Mouse (Mus musculus) megakaryocyte-erythroid progenitor cell, adult 5-6 weeks (primary cell): ENCODE results near the gene Olfr1220. TPM values are rescaled to one million over a fixed set of nuclear protein-coding genes. Genes with fewer than 3 reads are reported as not detected.

Experiments
- ATAC-seq: replicated peaks from 2 replicates; pipeline ENCODE4 v1.8.0; 2016; ENCODE audit warnings: mild to moderate bottlenecking, inconsistent platforms; ENCODE audit not compliant: severe bottlenecking, poor library complexity, low FRiP score, low TSS enrichment
- total RNA-seq, 2 experiments: library from RNA; stranded (forward) in 1 of 2; stranded (reverse) in 1 of 2; fragments of 200-1000, 215-1000 nt in 1 of 2; fragments of >200 nt in 1 of 2; fragmentation: Nextera tagmentation in 1 of 2; gene quantifications; 2 replicates each; pipeline ENCODE4 v1.2.3; 2014 to 2017

Gene Olfr1220
- total RNA-seq (2014; fragmentation: Nextera tagmentation) (not detected in 2 replicates), total RNA-seq (2017) (not detected in 2 replicates)

GRCm38 (mm10) chr2:89106735-89107134 is at the start of gene Olfr1220:
Gene Olfr1220 (minus strand): TSS chr2:89106835.
- no peak for ATAC-seq

GRCm38 (mm10) chr2:89151460-89151859 is 44.8 kb upstream of the Olfr1220 start, which contains the start of gene Olfr1223:
Gene Olfr1223 (minus strand): TSS chr2:89151560.
- ATAC-seq: no peak

DNA sequence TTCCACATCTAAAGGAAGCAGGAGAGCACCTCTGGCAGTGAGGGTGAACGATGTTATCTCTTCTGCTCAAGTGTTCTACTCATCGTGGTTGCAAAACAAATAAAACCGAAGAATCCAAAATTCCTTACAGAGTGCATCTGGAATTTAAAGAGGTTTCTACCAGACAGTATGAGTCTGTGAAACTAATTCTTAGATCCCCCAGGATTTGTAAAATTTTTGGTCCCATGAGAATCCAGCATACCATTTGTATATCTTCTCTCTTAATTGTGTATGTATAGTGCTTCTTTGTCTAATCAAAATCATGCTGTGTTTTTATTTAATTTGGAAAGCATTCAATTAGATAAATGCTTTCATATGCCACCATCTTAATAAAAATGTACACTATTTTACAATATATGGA is 26.3 kb upstream of the Olfr1220 start, which contains the start of gene Olfr1222:
TSS of gene Olfr1222 (minus strand) at position 101 of the 400 bp plus-strand sequence.
- no peak for ATAC-seq

GRCm38 (mm10) chr2:89117183-89117582 is 10.5 kb upstream of the Olfr1220 start, which contains the start of gene Olfr1221:
Gene Olfr1221 (minus strand): TSS chr2:89117283.
- ATAC-seq: no peak

- ATAC-seq: no peak
Observed at GRCm38 (mm10) chr2:89105651-89106050, 984 bp downstream of the Olfr1220 start.

DNA sequence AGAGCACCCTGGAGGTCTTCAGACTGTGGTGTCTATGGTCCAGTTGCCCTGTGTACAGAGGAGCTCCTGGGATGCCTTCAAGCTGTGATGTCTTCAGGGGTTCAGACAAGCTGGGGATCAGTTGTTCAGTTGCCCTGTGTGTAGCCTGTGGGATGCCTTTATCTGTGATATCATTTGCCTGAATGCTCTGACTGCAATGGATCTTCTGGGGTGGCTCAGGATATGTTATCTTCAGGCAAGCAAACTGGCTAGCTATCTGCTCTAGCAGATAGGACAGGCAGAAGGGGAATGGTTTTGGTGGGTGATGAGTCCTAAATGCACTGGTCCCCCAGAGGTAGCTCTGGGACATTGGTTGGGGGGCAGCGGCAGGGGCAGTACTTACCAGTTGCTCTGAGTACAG is 12.8 kb downstream of the Olfr1220 start:
- ATAC-seq: no peak

DNA sequence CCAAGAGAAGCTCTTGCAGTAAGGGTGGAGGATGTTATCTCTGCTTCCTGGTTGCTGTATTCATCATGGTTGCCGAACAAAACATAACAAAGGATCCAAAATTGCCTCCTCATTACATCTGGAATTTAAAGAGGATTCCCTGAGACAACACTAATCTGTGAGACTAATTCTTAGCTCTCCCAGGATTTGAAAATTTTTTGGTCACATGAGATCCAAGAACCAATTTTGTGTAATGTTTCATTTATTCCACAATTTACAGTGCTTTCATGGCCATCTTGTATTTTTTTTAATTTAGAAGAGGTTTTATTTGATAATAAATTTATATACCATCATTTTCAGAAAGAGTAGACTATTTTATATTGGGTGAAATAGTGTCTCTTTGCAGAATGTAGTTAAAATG is 23.2 kb downstream of the Olfr1220 start, which contains the start of gene Olfr1219:
TSS of gene Olfr1219 (minus strand) at position 101 of the 400 bp plus-strand sequence.
- no peak for ATAC-seq

GRCm38 (mm10) chr2:89081487-89081886 is 25.1 kb downstream of the Olfr1220 start:
- ATAC-seq: no peak

- no peak for ATAC-seq
Observed at GRCm38 (mm10) chr2:89061087-89061486, 45.5 kb downstream of the Olfr1220 start, which contains the start of gene Olfr1218. Gene Olfr1218 (minus strand): TSS chr2:89061187.

Other genes starting within 250 kb of the Olfr1220 start
- gene Olfr1206, start 243.6 kb downstream of the Olfr1220 start, total RNA-seq (2014; fragmentation: Nextera tagmentation): not detected in 2 replicates
- not detected in 2 replicates for gene Olfr1206, start 243.6 kb downstream of the Olfr1220 start, total RNA-seq (2017)
- gene Olfr1208, start 204.5 kb downstream of the Olfr1220 start, total RNA-seq (2014; fragmentation: Nextera tagmentation): not detected in 2 replicates
- not detected in 2 replicates for gene Olfr1208, start 204.5 kb downstream of the Olfr1220 start, total RNA-seq (2017)
- not detected in 2 replicates for gene Olfr1209, start 191.7 kb downstream of the Olfr1220 start, total RNA-seq (2014; fragmentation: Nextera tagmentation)
- not detected in 2 replicates for gene Olfr1209, start 191.7 kb downstream of the Olfr1220 start, total RNA-seq (2017)
- gene Olfr1211, start 168.7 kb downstream of the Olfr1220 start, total RNA-seq (2014; fragmentation: Nextera tagmentation): not detected in 2 replicates
- gene Olfr1211, start 168.7 kb downstream of the Olfr1220 start, total RNA-seq (2017): not detected in 2 replicates
- not detected in 2 replicates for gene Olfr1212, start 152.9 kb downstream of the Olfr1220 start, total RNA-seq (2014; fragmentation: Nextera tagmentation)
- gene Olfr1212, start 152.9 kb downstream of the Olfr1220 start, total RNA-seq (2017): not detected in 2 replicates
- not detected in 2 replicates for gene Gm13762, start 126.6 kb downstream of the Olfr1220 start, total RNA-seq (2014; fragmentation: Nextera tagmentation)
- not detected in 2 replicates for gene Gm13762, start 126.6 kb downstream of the Olfr1220 start, total RNA-seq (2017)
- gene Olfr1214, start 114.2 kb downstream of the Olfr1220 start, total RNA-seq (2014; fragmentation: Nextera tagmentation): not detected in 2 replicates
- gene Olfr1214, start 114.2 kb downstream of the Olfr1220 start, total RNA-seq (2017): not detected in 2 replicates
- gene Olfr1215, start 99.9 kb downstream of the Olfr1220 start, total RNA-seq (2014; fragmentation: Nextera tagmentation): not detected in 2 replicates
- gene Olfr1215, start 99.9 kb downstream of the Olfr1220 start, total RNA-seq (2017): not detected in 2 replicates
- gene Olfr1216, start 88.5 kb downstream of the Olfr1220 start, total RNA-seq (2014; fragmentation: Nextera tagmentation): not detected in 2 replicates
- not detected in 2 replicates for gene Olfr1216, start 88.5 kb downstream of the Olfr1220 start, total RNA-seq (2017)
- gene Olfr1217, start 74.8 kb downstream of the Olfr1220 start, total RNA-seq (2014; fragmentation: Nextera tagmentation): not detected in 2 replicates
- gene Olfr1217, start 74.8 kb downstream of the Olfr1220 start, total RNA-seq (2017): not detected in 2 replicates
- not detected in 2 replicates for gene Olfr1218, start 45.6 kb downstream of the Olfr1220 start, total RNA-seq (2014; fragmentation: Nextera tagmentation)
- not detected in 2 replicates for gene Olfr1218, start 45.6 kb downstream of the Olfr1220 start, total RNA-seq (2017)
- gene Olfr1219, start 23.3 kb downstream of the Olfr1220 start, total RNA-seq (2014; fragmentation: Nextera tagmentation): not detected in 2 replicates
- not detected in 2 replicates for gene Olfr1219, start 23.3 kb downstream of the Olfr1220 start, total RNA-seq (2017)
- gene Olfr1221, start 10.4 kb upstream of the Olfr1220 start, total RNA-seq (2014; fragmentation: Nextera tagmentation): not detected in 2 replicates
- not detected in 2 replicates for gene Olfr1221, start 10.4 kb upstream of the Olfr1220 start, total RNA-seq (2017)
- not detected in 2 replicates for gene Olfr1222, start 26.2 kb upstream of the Olfr1220 start, total RNA-seq (2014; fragmentation: Nextera tagmentation)
- not detected in 2 replicates for gene Olfr1222, start 26.2 kb upstream of the Olfr1220 start, total RNA-seq (2017)
- not detected in 2 replicates for gene Olfr1223, start 44.7 kb upstream of the Olfr1220 start, total RNA-seq (2014; fragmentation: Nextera tagmentation)
- gene Olfr1223, start 44.7 kb upstream of the Olfr1220 start, total RNA-seq (2017): not detected in 2 replicates
- gene Olfr1224-ps1, start 57.3 kb upstream of the Olfr1220 start, total RNA-seq (2014; fragmentation: Nextera tagmentation): not detected in 2 replicates
- not detected in 2 replicates for gene Olfr1224-ps1, start 57.3 kb upstream of the Olfr1220 start, total RNA-seq (2017)
- not detected in 2 replicates for gene Olfr1225, start 67.8 kb upstream of the Olfr1220 start, total RNA-seq (2014; fragmentation: Nextera tagmentation)
- not detected in 2 replicates for gene Olfr1225, start 67.8 kb upstream of the Olfr1220 start, total RNA-seq (2017)
- not detected in 2 replicates for gene Olfr1226, start 93.2 kb upstream of the Olfr1220 start, total RNA-seq (2014; fragmentation: Nextera tagmentation)
- not detected in 2 replicates for gene Olfr1226, start 93.2 kb upstream of the Olfr1220 start, total RNA-seq (2017)
- gene Olfr1228, start 147.2 kb upstream of the Olfr1220 start, total RNA-seq (2014; fragmentation: Nextera tagmentation): not detected in 2 replicates
- not detected in 2 replicates for gene Olfr1228, start 147.2 kb upstream of the Olfr1220 start, total RNA-seq (2017)
- not detected in 2 replicates for gene Olfr1229, start 181.2 kb upstream of the Olfr1220 start, total RNA-seq (2014; fragmentation: Nextera tagmentation)
- not detected in 2 replicates for gene Olfr1229, start 181.2 kb upstream of the Olfr1220 start, total RNA-seq (2017)
- gene Olfr1230, start 190.4 kb upstream of the Olfr1220 start, total RNA-seq (2014; fragmentation: Nextera tagmentation): not detected in 2 replicates
- gene Olfr1230, start 190.4 kb upstream of the Olfr1220 start, total RNA-seq (2017): not detected in 2 replicates
- not detected in 2 replicates for gene Olfr1231, start 200.2 kb upstream of the Olfr1220 start, total RNA-seq (2014; fragmentation: Nextera tagmentation)
- not detected in 2 replicates for gene Olfr1231, start 200.2 kb upstream of the Olfr1220 start, total RNA-seq (2017)
- gene Olfr1232, start 222.8 kb upstream of the Olfr1220 start, total RNA-seq (2014; fragmentation: Nextera tagmentation): not detected in 2 replicates
- gene Olfr1232, start 222.8 kb upstream of the Olfr1220 start, total RNA-seq (2017): not detected in 2 replicates
- not detected in 2 replicates for gene Olfr1233, start 235.6 kb upstream of the Olfr1220 start, total RNA-seq (2014; fragmentation: Nextera tagmentation)
- gene Olfr1233, start 235.6 kb upstream of the Olfr1220 start, total RNA-seq (2017): not detected in 2 replicates